Mouse (Mus musculus) embryonic facial prominence, embryonic 11.5 days (tissue): ENCODE results near the gene Snx18. TPM values are rescaled to one million over a fixed set of nuclear protein-coding genes. Genes with fewer than 3 reads are reported as not detected.

Experiments used
- ATAC-seq: fragments of 200-750 bp; cut with Nextera tagmentation; replicated peaks from 2 replicates; pipeline ENCODE4 v1.8.0; 2017; ENCODE audit warnings: low read depth; ENCODE audit not compliant: insufficient number of reproducible peaks, low FRiP score, low TSS enrichment
- DNase-seq: peaks from one replicate; pipeline ENCODE4 v3.0.0-alpha.2; 2015; ENCODE audit warnings: low spot score
- H3K27ac ChIP-seq: fragments of 300-500 bp; sonication (generic); replicated peaks from 2 replicates; pipeline ENCODE4 v1.5.1; 2014; ENCODE audit warnings: mild to moderate bottlenecking, low read depth, low read length, control low read depth
- H3K27me3 ChIP-seq: fragments of 300-500 bp; sonication (generic); 2 replicates; pipeline ENCODE4 v1.6.1; 2014; ENCODE audit warnings: mild to moderate bottlenecking, low read length, moderate library complexity, mixed read lengths; ENCODE audit not compliant: control insufficient read depth, insufficient read depth
- H3K36me3 ChIP-seq: fragments of 300-500 bp; sonication (generic); replicated peaks from 2 replicates; pipeline ENCODE4 v1.6.1; 2014; ENCODE audit warnings: low read depth, mild to moderate bottlenecking, low read length, moderate library complexity, mixed read lengths; ENCODE audit not compliant: control insufficient read depth, insufficient read depth
- H3K4me1 ChIP-seq: fragments of 300-500 bp; sonication (generic); 2 replicates; pipeline ENCODE4 v1.6.1; 2014; ENCODE audit warnings: low read length, mixed read lengths; ENCODE audit not compliant: control insufficient read depth, insufficient read depth
- H3K4me2 ChIP-seq: fragments of 300-500 bp; sonication (generic); 2 replicates; pipeline ENCODE4 v1.6.1; 2014; ENCODE audit warnings: low read depth, mild to moderate bottlenecking, control low read depth, low read length, moderate library complexity
- H3K4me3 ChIP-seq: fragments of 300-500 bp; sonication (generic); 2 replicates; pipeline ENCODE4 v1.5.1; 2014; ENCODE audit warnings: low read depth, low read length, control low read depth
- H3K9ac ChIP-seq: fragments of 300-500 bp; sonication (generic); replicated peaks from 2 replicates; pipeline ENCODE4 v1.6.1; 2014; ENCODE audit warnings: mild to moderate bottlenecking, control low read depth, low read length
- H3K9me3 ChIP-seq: fragments of 300-500 bp; sonication (generic); replicated peaks from 2 replicates; pipeline ENCODE4 v1.6.1; 2016; ENCODE audit warnings: mild to moderate bottlenecking, low read length, inconsistent platforms, mixed read lengths; ENCODE audit not compliant: control insufficient read depth
- WGBS: fragments of 180-500 bp; shearing (Covaris S2); extraction: QIAGEN DNeasy Blood & Tissue Kit; methylation state at CpG from one replicate; pipeline ENCODE4 v1.1.7; 2014; 5-methylcytosine and 5-hydroxymethylcytosine counted together
- polyA plus RNA-seq: library from polyadenylated mRNA; unstranded; fragments of >200 nt; fragmentation: Nextera tagmentation; extraction: Ambion mirVana; gene quantifications from 2 replicates; pipeline ENCODE4 v1.2.1, GENCODE M21; 2014

The Snx18 gene
- polyA plus RNA-seq, 1 experiment from 2014 or later: 34.7 TPM

- ATAC-seq (no peak), DNase-seq (no peak)
- Histone ChIP-seq H3K4me2 (no peak overlapping the region), H3K4me1 (no peaks in the 10 kb centered on the region), H3K4me3 (no peak overlapping the region), H3K9me3 (no peaks in the 10 kb centered on the region), H3K36me3 (no peaks in the 10 kb centered on the region), H3K27ac (no peak overlapping the region), H3K9ac (no peak overlapping the region), H3K27me3 (no peaks in the 10 kb centered on the region)
- WGBS: 90% methylated on average over 18 of the region's 18 CpGs
These were observed 11.5 kb downstream of the Snx18 start for GRCm38 (mm10) chr13:113606741-113607358.

GRCm38 (mm10) chr13:113606131-113606530, 12.2 kb downstream of the Snx18 start:
- 83% methylated on average over 14 of the region's 14 CpGs for WGBS
- Histone ChIP-seq H3K9ac (no peak overlapping the region), H3K4me1 (no peaks in the 10 kb centered on the region), H3K4me3 (no peak overlapping the region), H3K27ac (no peak overlapping the region), H3K4me2 (no peak overlapping the region), H3K27me3 (no peaks in the 10 kb centered on the region), H3K9me3 (no peaks in the 10 kb centered on the region), H3K36me3 (no peaks in the 10 kb centered on the region)
- DNase-seq (no peak), ATAC-seq (no peak)

GRCm38 (mm10) chr13:113605693-113606092, 12.7 kb downstream of the Snx18 start:
- H3K4me3 ChIP-seq: no peak overlapping the region
- no peaks in the 10 kb centered on the region for H3K36me3 ChIP-seq
- H3K27me3 ChIP-seq: no peaks in the 10 kb centered on the region
- H3K27ac ChIP-seq: no peak overlapping the region
- no peaks in the 10 kb centered on the region for H3K9me3 ChIP-seq
- WGBS: 92% methylated on average over 10 of the region's 10 CpGs
- no peak overlapping the region for H3K4me2 ChIP-seq
- DNase-seq (no peak), ATAC-seq (no peak)
- H3K4me1 ChIP-seq: no peaks in the 10 kb centered on the region
- no peak overlapping the region for H3K9ac ChIP-seq

GRCm38 (mm10) chr13:113604321-113604720, 14.0 kb downstream of the Snx18 start:
- H3K4me1 ChIP-seq: no peaks in the 10 kb centered on the region
- H3K9me3 ChIP-seq: no peaks in the 10 kb centered on the region
- H3K4me2 ChIP-seq: no peak overlapping the region
- H3K4me3 ChIP-seq: no peak overlapping the region
- no peak overlapping the region for H3K9ac ChIP-seq
- no peak for ATAC-seq
- DNase-seq: no peak
- H3K27ac ChIP-seq: no peak overlapping the region
- no peaks in the 10 kb centered on the region for H3K27me3 ChIP-seq
- no peaks in the 10 kb centered on the region for H3K36me3 ChIP-seq
- 82% methylated on average over 6 of the region's 6 CpGs for WGBS

- H3K4me2 ChIP-seq: no peak overlapping the region
- no peaks in the 10 kb centered on the region for H3K36me3 ChIP-seq
- WGBS: 92% methylated on average over 17 of the region's 17 CpGs
These were observed 15.5 kb downstream of the Snx18 start for GRCm38 (mm10) chr13:113602882-113603342.

GRCm38 (mm10) chr13:113601831-113602604, 16.3 kb downstream of the Snx18 start:
- ATAC-seq: no peak
- Histone ChIP-seq H3K4me3 (no peak overlapping the region), H3K4me2 (no peak overlapping the region), H3K27me3 (no peaks in the 10 kb centered on the region), H3K36me3 (no peaks in the 10 kb centered on the region), H3K9ac (no peak overlapping the region), H3K4me1 (no peaks in the 10 kb centered on the region; the same call in 1 of the 2 replicates), H3K27ac (no peak overlapping the region), H3K9me3 (no peaks in the 10 kb centered on the region)
- WGBS: 91% methylated on average over 12 of the region's 12 CpGs
- no peak for DNase-seq

More at GRCm38 (mm10) chr13:113602882-113603342, 15.5 kb downstream of the Snx18 start:
- H3K9ac ChIP-seq: no peak overlapping the region
- no peaks in the 10 kb centered on the region for H3K27me3 ChIP-seq
- no peak overlapping the region for H3K27ac ChIP-seq
- H3K4me1 ChIP-seq: no peaks in the 10 kb centered on the region
- H3K4me3 ChIP-seq: no peak overlapping the region
- H3K9me3 ChIP-seq: no peaks in the 10 kb centered on the region
- no peak for DNase-seq
- no peak for ATAC-seq

GRCm38 (mm10) chr13:113600531-113601463, 17.6 kb downstream of the Snx18 start:
- Histone ChIP-seq H3K4me3 (no peak overlapping the region), H3K27ac (no peak overlapping the region), H3K9ac (no peak overlapping the region), H3K36me3 (no peaks in the 10 kb centered on the region), H3K4me1 (no peaks in the 10 kb centered on the region; the same call in 1 of the 2 replicates), H3K9me3 (no peaks in the 10 kb centered on the region), H3K4me2 (no peak overlapping the region), H3K27me3 (no peaks in the 10 kb centered on the region)
- DNase-seq (no peak), ATAC-seq (no peak)
- 89% methylated on average over 18 of the region's 18 CpGs for WGBS
